Mouse (Mus musculus) ZHBTc4 (cell line): ENCODE data around the gene Jmjd1c.

ENCODE experiments used
- DNase-seq: peaks from one replicate; pipeline ENCODE4 v3.0.0-alpha.2; 2011; ENCODE audit warnings: low read depth, low spot score

The Jmjd1c gene

DNA sequence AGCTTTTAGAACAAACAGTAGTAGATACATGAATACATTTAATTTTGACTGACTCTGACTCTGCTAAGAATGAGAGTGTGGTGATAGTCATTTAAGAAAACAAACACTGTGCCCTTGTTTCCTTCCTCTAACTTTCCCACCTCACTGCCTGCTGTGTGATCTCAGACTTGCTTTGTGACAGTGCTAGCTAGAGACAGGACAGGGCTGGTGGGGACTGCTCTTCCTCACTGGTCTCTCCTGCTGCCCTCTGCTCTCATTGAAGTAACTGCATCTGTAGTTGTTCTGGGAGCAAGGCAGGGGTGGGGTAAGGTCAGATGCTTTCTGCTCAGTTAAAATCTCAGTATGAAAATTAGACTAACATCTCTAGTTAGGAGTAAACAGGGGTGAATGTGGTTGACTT lies 93.1 kb downstream of the Jmjd1c start:
- no peak for DNase-seq

GRCm38 (mm10) chr10:67190261-67190660 lies 94.3 kb downstream of the Jmjd1c start:
- no peak for DNase-seq

DNA sequence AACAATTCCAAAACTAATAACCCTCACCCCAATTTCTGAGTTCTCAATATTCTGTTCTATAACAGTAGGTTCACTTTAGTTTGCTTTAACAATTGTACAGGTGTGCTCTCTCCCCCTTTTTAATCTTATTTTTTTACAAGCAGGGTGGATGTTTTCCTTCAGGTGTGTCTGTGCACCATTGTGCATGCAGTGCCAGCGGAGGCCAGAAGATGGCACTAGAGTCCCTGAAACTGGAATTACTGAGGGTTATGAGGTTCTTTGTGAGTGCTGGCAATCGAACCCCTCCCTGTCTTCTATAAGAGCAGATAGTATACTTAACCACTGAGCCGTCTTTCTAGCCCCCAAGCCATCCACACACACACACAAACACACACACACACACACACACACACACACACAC lies 96.4 kb downstream of the Jmjd1c start:
- peak; percentile 83 for DNase-seq

DNA sequence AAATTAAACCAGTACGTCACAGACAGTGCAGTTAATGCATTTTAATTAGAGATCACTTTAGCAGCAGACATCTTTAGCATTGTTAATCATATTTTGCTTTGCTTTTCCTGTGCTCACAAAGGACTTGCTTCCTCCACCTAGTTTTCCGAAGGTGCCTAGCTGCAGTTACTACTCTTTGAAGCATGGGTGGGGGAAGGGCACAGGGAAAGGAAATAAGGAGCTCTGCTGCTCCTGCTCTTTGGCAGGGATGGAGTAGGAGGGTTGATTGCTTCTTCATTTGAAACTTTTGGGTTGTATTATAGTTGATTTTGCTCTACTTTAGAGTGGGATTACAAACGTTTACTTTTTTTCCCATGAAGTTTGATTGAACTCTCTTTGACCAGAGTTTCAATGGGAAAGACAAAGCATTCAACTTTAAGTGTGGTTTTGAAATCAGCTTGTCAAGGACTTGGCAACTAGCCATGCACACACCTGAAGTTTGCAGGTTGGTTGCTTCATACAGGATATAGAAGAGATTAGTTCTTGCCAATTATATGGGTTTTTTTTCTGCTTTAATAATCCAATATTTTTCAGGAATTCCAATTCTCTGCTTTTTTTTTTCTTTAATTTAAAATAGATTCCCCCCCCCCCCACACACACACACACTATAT lies 97.2 kb downstream of the Jmjd1c start:
- no peak for DNase-seq

DNA sequence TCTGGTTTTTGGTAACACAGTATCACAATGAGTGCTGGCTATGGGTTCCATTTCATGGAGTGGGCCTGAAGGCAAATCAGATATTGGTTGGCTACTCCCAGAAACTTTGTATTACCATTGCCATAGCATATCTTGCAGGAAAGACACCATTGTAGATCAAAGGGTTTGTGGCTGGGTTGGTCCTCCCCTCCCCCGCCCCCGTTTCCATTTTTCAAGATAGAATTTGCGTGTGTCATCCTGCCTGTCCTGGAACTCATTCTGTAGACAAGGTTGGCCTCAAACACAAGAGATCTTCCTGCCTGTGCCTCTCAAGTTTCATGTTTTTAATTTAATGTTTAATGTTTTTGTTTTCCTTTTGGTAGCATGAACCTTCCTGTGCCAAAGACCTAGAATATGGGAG lies 98.1 kb downstream of the Jmjd1c start:
- no peak for DNase-seq

- DNase-seq, result no peak
These were observed 99.7 kb downstream of the Jmjd1c start for GRCm38 (mm10) chr10:67195671-67196070.

DNA sequence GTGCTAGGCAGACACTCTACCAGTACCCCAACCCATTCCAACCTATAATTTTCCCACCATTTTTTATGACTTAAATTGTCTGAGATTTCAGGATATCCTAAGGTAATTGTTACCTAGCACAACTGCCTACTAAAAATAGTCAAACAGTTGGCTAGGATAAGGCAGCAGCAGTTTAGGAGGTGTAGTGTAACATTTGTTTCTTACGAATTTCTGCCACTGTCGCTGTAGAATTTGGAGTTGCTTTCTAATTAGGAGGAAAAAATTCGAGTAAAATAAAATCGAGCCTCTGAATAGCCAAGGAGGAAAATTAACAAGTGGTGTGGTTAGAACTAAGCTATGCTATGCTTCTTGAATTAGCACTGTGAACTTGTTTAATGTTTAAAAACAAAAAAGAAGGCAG lies 101.3 kb downstream of the Jmjd1c start:
- no peak for DNase-seq

- no peak for DNase-seq
These were observed 101.9 kb downstream of the Jmjd1c start for GRCm38 (mm10) chr10:67197829-67198228.

- no peak for DNase-seq
These were observed 105.8 kb downstream of the Jmjd1c start for GRCm38 (mm10) chr10:67201769-67202168.

- no peak for DNase-seq
These were observed 106.5 kb downstream of the Jmjd1c start for GRCm38 (mm10) chr10:67202470-67202869.

GRCm38 (mm10) chr10:67204652-67205407 lies 108.9 kb downstream of the Jmjd1c start:
- DNase-seq, result no peak

GRCm38 (mm10) chr10:67207931-67208330 lies 112.0 kb downstream of the Jmjd1c start:
- DNase-seq, result no peak

DNA sequence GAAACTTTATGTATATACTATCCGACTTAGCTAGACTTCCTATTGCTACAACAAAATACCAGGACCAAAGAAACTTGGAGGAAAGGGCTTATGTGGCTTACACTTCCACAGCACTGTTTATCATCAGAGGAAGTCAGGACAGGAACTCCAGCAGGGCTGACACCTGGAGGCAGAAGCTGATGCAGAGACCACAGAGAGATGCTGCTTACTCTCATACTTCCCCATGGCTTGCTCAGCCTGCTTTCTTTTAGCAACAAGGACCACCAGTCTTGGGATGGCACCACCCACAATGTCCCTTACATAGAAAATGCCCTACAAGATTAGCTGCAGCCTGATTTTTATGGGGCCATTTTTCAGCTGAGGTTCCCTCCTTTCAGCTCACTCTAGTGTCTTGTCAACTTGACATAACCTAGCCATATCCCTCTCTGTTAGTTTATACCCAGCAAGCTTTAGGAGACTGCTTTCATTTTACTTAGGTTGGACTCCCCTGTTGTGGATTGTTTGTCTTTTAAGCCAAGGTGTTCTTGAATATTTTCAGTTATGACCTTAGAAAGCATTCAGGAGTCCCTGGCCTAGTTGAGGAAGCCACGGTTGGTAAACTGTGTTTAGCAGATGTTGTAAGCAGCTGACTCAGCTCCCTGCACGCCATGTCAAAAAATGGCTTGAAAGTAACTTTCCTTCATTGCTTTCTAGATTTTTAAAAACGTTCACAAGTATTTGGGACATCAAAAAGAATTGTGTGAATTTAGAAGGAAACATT lies 114.2 kb downstream of the Jmjd1c start:
- DNase-seq, result no peak

DNA sequence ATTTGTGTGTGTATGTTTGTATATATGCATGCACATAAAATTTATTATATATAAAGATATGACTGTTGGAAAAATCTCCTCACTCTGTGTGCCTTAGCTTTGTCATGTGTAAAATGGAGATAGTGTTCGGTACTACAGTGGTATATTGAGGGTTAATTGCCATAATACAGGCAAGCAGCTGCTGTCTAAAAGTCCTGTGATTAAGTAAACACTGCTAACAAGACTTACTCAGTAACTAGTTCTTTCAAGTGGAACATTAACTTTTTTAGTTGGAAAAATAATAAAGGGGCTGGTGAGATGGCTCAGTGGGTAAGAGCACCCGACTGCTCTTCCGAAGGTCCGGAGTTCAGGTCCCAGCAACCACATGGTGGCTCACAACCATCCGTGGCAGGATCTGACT lies 116.1 kb downstream of the Jmjd1c start:
- DNase-seq, result no peak

DNA sequence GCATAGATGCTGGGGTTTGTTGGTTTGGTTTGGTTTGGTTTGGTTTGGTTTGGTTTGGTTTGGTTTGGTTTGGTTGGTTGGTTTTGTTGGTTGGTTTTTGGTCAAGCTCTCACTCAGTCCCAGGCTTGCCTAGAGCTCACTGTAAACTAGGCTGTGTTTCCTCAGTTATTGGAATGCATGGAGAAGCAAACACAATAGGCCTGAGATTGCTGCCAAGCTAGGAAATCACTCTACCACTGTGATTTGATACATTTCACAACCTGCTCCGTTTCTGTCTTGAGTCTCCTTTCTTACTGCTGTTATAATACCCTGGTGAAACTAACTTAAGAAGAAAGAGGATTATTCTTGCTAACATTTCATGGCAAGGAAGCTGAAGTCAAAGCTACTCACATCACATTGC lies 117.8 kb downstream of the Jmjd1c start:
- peak; percentile 12 for DNase-seq

DNA sequence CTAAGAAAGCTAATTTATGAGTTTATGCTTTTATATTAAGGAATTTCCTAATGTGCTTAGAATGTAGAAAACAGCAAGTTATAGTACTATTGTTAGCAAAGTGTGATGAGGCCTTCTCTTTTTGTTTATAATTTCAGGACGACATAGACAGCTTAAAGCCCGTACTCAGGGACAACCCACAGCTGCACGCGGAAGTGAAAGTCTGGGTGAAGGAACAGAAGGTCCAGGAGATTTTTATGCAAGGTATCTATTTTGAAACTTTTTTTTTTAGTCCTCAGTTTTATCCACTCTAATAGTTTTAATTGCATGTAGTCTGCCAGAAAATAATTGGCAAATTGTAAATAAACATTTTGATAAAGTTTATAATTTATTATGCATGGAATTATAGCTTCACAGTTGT lies 119.2 kb downstream of the Jmjd1c start:
- no peak for DNase-seq

- no peak for DNase-seq
These were observed 120.9 kb downstream of the Jmjd1c start for GRCm38 (mm10) chr10:67216872-67217271.

DNA sequence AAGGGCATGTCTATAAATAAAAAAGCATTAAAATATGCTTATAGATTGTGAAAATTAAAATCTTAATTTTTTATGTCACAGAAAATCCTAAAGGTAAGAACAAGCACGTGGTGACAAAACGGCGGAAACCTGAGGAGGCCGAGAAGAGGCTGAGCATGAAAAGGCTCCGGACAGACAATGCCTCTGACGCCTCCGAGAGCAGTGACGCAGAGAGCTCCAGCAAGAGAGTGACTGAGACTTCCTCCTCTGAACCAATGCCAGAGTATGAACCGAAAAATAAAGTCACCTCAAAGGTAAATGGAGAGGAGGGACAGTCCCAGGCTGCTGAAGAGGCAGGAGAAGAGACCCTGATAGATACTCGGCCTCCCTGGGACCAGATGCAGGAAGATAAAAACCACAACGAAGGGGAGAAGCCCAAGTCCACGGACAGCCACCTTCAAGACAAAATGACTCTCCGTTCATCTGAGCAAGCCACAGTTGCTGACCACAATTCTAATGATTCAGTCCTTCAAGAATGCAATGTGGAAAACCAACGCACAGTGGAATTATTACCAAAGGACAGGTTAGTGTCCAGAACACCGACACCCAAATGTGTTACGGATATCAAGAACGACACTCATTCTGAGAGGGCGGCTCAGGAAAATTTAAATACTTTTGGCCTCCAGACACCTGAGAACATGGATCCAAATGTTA lies 123.1 kb downstream of the Jmjd1c start:
- no peak for DNase-seq

DNA sequence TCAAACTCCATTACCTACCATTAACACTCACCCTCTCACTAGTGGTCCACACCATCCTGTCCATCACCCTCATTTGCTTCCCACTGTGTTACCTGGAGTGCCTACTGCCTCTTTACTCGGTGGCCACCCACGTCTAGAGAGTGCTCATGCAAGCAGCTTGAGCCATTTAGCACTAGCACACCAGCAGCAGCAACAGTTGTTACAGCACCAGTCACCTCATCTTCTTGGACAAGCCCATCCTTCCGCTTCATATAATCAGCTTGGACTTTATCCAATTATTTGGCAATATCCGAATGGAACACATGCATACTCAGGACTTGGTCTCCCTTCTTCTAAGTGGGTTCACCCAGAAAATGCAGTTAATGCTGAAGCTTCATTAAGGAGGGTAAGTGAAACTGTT lies 124.3 kb downstream of the Jmjd1c start:
- no peak for DNase-seq

- DNase-seq, result no peak
These were observed 125.4 kb downstream of the Jmjd1c start for GRCm38 (mm10) chr10:67221284-67221683.

- peak; percentile 59 for DNase-seq
These were observed 128.0 kb downstream of the Jmjd1c start for GRCm38 (mm10) chr10:67223942-67224341.

DNA sequence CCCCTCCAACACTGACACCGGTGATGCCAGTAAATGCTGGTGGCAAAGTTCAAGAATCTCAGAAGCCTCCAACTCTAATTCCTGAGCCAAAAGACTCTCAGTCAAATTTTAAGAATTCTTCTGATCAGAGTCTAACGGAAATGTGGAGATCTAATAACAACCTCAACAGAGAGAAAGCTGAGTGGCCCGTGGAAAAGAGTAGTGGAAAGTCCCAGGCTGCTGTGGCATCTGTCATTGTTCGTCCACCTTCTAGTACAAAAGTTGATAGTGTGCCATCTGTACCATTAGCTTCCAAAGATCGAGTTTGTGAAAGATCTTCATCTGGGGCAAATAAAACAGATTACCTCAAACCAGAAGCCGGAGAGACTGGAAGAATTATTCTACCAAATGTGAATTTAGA lies 129.6 kb downstream of the Jmjd1c start:
- no peak for DNase-seq
